Mouse (Mus musculus): ENCODE results near the gene Eif2ak2.
A peak's percentile ranks its signal among the peaks of the same experiment; 100 is the strongest.

Gene Eif2ak2

DNA sequence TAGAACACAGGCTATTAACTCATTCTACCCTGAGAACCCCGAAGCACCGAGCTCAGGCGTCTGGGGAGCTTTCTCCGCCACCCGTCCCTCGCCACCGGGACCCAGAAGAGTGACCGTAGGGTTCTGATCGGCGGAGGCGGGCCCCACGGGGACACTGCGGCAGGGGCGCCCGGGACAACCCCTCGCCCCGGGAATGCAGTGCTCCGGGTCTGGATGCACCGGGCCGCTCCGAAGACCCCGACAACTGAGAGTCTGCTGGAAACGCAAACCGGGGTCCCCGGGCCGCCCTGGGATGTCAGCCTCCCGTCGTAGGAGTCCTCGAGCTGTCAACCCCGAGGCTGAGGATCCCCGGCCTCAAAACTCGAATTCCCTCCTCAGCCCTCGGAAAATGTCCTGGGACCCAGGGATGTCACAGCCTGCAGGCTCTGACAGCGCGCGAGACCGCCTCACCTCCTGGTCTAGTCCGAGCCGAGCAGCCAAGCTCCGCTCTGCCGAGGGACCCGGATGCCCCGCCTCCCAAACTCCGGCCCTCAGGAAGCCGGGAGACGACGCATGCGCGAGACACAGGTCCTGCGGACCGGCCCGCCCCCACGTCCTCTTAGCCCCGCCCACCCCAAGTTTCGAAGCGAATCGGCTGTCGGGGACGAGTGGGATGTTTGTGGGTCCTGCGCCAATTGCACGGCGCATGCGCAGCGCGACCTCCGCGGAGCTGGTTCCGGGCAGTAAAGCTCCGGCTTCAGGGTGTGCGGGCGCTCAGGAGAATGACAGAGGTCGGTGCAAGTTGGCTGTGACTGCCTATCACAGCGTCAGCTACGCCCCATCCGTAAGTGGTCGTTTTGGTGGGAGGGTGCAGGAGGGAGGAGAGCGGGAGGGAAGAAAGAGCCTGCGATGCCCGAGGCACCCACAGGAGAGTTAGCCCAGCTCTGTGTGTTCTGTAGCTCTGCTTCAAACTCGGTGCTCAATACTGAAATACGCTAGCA is 47.2 kb downstream of the Eif2ak2 start, which contains the start of the genes Heatr5b and Gpatch11:
Gene Heatr5b (minus strand): TSS at position 509 of the 980 bp plus-strand sequence.
Gene Gpatch11 (plus strand): TSS at position 712 of the 980 bp plus-strand sequence.
- DNase-seq (ENCODE audit: low spot score) = peak; percentile 100

DNA sequence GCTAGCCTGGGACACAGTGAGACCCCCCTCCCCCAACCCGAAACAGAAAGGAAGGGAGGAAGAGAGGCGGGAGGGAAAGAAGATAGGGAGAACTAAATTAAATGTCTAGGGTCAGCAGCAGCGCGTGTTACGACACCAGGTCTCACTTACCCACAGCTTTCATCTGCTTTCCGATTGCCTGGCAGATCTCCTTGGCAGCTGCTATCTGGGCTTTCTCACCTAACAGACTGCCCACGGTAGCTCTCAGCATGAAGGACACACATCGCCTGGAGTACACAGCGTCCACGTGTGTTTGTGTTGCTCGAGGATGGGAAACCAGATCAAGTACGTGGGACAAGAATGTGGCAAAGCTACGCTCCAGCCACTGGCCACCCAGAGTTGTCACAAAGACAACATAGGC is 58.0 kb downstream of the Eif2ak2 start:
- DNase-seq (ENCODE audit: low spot score) = no peak

DNA sequence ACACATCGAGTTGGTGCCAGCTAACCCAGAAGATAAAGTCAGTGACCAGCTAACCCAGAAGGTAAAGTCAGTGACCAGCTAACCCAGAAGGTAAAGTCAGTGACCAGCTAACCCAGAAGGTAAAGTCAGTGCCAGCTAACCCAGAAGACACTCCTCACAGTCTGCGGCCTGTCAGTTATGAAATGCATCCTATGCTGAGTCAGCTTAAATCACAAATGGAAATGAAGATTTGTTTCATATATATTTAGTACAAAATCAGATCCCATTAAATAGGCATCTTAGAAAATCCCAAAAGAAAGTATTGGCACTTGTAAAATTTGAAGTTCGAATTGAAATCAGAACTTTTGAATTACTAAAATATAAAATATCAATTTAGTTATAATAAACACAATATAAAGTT is 72.8 kb downstream of the Eif2ak2 start:
- DNase-seq (ENCODE audit: low spot score) = no peak

DNA sequence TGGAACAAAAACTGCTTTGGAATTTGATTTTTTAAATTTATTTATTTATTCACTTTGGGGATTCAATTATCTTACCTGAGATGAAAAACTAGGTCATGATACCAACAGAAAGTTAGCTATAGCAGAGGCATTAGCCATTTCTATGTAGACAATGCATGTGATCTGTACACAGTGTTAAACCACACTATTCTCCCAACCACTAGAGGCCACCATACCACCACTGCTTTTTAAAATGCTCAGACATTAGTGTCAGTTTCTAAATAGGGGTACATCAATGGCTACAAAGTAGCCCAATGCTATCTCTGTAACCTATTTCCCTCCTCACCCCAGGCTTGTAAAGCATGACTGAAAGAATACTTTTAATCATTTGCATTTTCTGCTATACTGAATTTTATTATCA is 73.4 kb downstream of the Eif2ak2 start:
- DNase-seq (ENCODE audit: low spot score) = no peak
